Mouse (Mus musculus): ENCODE measurements around the gene Cnn1.

Cnn1 gene

DNA sequence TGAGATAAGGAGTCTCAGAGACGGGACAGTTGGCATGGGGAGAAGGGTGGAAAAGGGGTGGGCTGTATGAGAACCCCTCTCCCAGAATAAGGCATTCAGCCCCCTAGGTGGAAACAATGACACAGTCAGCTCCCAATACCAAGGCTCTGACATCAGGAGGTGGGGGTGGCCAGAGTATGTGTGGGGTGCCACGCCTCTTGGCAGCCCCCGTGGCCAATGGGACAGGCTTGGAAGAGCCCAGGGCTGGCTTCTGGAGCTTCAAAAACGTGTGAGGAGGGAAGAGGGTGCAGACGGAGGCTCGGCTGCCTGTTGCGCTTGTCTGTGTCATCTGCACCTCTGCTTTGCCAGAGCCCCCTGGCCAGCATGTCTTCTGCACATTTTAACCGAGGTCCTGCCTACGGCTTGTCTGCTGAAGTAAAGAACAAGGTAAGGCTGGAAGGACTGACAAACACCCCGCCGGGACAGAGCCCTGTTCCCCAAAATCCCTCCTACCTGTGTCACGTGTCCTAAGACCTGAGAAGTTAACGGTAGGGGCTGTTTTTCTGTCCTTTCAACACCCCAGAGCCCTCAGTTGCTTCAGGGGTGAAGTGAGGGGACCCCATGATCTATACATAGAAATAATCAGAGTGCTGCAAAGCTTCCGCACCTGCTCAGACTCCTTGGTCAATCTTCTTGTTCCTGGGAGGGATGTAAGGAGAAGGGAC is at the start of gene Cnn1:
Gene Cnn1, plus strand, starts transcription at position 224 of the 704 bp plus-strand sequence.
- no peak for DNase-seq (ENCODE audit: low spot score)

- no peak for DNase-seq (ENCODE audit: low spot score)
Observed at GRCm38 (mm10) chr9:22049315-22049714, 49.7 kb upstream of the Cnn1 start.

DNA sequence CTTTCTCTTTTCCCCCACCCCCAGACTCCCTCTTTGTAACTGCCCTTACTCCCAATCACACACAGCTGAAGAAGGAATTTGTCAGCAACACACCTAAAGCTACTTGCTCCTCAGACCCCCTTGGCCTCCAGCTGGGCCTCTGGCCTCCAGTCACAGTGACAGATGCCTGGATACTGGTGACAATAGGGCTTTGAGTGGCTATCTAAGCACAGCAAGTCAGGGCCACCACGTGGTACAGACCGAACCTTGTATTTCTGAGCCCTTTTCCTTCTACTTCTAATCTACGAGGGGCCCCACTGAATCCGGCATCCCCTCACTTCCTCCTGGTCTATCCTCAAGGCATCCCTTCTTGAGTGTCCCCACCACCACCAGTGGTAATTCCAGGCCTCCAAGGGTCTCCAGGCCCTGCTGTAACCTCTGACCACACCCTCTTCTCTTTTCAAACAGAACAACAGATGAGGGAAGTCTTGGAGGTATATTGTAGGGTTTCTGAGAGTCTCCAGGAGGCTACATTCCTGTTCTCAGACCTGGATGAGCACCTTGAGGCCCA is 49.2 kb upstream of the Cnn1 start:
- no peak for DNase-seq (ENCODE audit: low spot score)

- peak; percentile 71 for DNase-seq (ENCODE audit: low spot score)
Observed at GRCm38 (mm10) chr9:22050351-22050889, 48.6 kb upstream of the Cnn1 start.

DNA sequence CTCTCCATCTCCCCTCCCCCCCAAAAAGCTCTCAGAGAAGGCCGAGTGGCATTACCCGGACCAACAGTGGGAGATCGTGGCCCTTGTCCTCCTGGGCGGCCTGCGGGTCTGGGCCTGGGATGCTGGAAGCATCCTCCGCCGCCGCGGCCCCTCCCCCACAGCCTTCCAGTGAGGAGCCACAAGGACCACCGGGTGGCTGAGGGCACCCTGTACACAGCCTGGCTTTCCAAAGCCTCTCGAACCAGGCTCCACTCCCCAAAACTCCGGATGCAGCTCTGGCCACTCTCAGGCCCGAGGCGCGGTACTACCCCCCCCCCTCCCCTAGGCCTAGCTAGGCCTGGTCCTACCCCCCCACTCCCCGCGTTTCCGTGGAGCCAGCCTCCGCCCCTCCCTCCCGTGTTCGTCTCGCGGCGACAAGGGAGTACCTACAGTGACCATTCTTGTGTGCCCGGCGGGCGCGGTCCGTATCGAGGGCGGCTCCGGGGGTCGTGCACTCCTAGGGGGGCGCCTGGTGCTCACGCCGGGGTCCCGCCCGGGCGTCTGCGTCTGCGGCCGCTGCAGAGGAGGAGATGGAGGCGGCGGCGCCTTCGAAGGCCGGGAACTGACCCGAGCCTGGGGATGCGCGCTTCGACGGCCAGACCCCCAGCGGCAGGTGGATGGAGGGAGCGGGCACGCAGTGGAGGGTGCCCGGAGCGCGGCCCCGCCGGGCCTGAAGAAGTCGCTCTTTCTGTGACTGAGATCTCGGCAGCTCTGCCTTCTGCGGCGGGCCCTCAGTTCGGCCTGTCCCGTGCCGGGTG is 47.7 kb upstream of the Cnn1 start:
- DNase-seq (ENCODE audit: low spot score), result peak; percentile 39

DNA sequence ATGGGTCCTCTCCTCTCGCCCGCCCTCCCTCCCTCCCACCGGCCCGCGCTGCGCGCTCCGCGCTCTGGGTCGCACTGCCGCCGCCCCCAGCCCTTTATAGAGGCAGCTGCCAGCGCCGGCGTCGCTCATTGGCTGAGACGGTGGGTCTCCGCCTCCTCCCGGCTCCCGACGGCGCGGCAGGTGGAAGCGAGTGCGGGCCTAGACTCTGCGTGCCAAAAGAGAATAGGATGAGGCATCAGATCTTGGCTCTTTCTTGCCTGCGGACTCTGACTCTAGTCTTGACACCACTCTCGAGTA is 47.1 kb upstream of the Cnn1 start, which contains the start of gene Elavl3:
Gene Elavl3, minus strand, starts transcription at position 66 of the 297 bp plus-strand sequence.
- peak; percentile 81 for DNase-seq (ENCODE audit: low spot score)

DNA sequence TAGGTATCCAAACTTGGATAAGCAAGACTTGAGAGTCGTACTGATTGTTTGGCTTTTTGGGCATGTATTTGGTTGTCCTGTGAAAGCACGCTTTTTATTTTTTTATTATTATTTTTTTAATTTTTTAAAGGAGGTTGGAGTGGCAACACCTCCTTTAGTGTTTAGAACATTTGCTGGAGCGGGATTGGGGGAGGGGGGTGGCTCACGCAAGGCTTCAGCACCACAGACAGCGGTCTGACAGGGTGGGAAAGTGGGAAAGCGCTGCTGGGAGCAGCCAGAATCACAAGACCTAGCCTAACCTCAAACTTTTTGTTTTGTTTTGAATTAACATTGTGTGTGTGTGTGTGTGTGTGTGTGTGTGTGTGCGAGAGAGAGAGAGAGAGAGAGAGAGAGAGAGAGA is 45.4 kb upstream of the Cnn1 start:
- no peak for DNase-seq (ENCODE audit: low spot score)

- DNase-seq (ENCODE audit: low spot score), result peak; percentile 87
Observed at GRCm38 (mm10) chr9:22054411-22055076, 44.5 kb upstream of the Cnn1 start.

DNA sequence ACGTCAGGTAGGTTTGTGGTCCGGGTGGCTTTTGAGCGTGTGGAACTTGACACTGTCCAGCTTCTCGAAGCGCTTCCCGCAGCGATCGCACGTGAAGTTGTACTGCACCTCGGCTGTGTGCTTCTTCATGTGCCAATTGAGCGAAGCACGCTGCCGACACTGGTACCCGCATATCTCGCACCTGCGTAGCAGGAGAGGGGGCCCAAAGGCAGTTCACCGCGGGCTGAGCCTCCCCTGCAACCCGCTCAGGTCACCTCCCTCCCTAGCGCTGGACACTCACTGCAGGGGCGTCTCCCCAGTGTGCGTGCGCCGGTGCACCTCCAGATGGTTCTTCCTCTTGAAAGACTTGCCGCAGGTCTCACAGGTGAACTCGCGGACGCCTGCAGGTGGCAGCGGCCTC is 43.3 kb upstream of the Cnn1 start:
- DNase-seq (ENCODE audit: low spot score), result no peak

- DNase-seq (ENCODE audit: low spot score), result no peak
Observed at GRCm38 (mm10) chr9:22056303-22056910, 42.6 kb upstream of the Cnn1 start.

GRCm38 (mm10) chr9:22057031-22057517 is 41.9 kb upstream of the Cnn1 start:
- DNase-seq (ENCODE audit: low spot score), result no peak

GRCm38 (mm10) chr9:22058011-22058424 is 41.0 kb upstream of the Cnn1 start:
- DNase-seq (ENCODE audit: low spot score), result no peak

DNA sequence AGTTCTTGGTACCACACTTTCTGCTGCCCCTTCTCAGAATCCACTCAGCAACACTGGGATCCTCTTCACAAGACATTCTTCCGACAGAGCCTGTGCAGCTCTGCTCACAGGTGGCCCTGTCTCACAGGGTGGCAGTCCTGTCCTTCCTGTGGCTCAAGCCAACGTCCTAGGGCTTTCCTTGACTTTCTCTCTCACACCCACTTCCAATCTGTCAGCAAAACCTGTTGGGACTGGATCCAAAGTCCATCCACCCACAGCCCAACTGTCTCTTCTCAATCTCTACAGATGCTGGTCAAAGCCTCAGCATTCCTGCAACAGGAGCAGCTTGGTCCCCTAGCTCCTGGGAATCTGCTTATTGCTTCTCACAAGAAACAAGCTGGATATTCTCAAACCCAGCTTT is 37.7 kb upstream of the Cnn1 start:
- peak; percentile 60 for DNase-seq (ENCODE audit: low spot score)

DNA sequence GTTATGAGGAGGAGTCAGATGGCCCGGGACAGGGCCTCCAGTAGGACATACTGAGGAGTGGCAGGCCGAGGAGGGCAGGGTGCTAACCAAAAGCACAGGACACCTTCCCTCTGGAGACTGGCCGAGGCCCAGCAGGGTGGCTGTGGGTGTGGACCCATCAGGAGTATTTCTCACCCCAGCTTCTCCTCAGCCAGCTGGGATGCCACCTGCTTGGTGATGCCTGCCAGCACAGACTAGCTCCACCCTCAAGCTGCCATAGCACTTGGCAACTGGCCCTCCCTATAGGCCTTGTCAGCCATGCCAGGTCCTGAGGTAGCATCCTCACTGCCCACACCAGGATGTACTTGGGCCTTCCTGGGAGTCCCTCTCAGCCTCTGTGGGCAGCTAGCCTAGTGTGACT is 34.7 kb upstream of the Cnn1 start:
- peak; percentile 62 for DNase-seq (ENCODE audit: low spot score)

GRCm38 (mm10) chr9:22065642-22066041 is 33.4 kb upstream of the Cnn1 start:
- no peak for DNase-seq (ENCODE audit: low spot score)

DNA sequence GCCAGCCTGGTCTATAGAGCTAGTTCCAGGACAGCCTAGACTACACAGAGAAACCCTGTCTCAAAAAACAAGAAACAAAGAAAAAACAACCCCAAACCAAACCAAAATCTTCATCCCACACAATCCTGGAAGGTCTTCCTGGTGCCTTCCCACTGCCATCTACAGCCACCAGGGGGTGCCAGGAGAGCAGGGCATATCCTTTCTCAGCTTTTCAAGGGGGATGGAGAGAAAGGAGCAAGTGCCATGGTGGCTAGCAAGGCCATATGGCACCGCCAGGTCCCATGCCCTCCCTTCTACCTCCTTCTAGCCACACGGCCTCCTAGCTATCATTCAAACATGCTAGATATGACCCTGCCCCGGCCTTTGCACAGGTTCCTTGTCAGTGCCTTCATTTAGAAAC is 32.6 kb upstream of the Cnn1 start:
- DNase-seq (ENCODE audit: low spot score), result peak; percentile 62

DNA sequence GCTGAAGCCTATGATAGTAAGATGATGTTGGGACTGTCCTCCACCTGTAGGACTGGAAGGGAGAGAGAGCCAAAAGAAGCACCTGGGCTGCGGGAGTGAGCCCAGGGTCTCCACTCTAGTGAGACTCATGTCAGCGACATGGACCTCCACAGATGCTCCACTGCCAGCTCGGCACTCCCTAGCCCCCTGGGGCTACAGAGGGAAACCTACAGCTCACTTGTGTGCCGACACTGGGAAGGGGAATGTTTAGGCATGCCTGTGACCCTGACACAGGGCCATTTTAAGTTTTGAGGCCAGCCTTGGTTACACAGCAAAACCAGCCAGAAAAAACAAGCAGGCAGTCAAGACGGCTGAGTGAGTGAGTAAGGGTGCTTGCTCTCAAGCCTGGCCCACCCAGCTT is 31.8 kb upstream of the Cnn1 start:
- no peak for DNase-seq (ENCODE audit: low spot score)

GRCm38 (mm10) chr9:22069881-22070553 is 29.0 kb upstream of the Cnn1 start:
- no peak for DNase-seq (ENCODE audit: low spot score)

- DNase-seq (ENCODE audit: low spot score), result peak; percentile 97
Observed at GRCm38 (mm10) chr9:22070791-22071573, 28.0 kb upstream of the Cnn1 start, which contains the start of the genes Gm49318 and Zfp653. TSS of gene Gm49318 (minus strand) at chr9:22071259. TSS of gene Zfp653 (minus strand) at chr9:22071376.

DNA sequence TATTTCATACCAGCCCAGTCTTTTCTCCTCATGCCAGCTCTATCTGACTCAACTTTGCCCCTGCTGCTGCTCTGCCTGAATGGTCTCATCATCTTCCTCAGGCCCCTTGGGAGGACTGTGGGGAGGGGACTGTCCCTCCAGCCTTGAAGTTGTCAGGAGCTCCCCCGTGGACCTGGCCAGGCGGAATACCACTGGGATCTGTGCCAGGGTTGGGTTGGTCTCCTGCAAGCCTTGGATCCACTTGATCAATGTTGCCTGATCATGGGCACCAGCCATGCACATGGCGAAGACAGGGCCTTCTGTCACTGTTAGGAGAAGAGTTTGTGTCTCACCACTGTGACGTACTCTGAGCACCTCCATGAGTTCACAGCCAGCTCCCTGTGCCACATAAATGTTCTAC is 26.7 kb upstream of the Cnn1 start:
- no peak for DNase-seq (ENCODE audit: low spot score)

Measured in layer of hippocampus, adult 11-12 months (tissue).